In genomic region chr11:117836306-117836705, GRCm38 (mm10) we compare ENCODE assay signal across 9 mouse cellular contexts. TPM values are rescaled to one million over a fixed set of nuclear protein-coding genes. Genes with fewer than 3 reads are reported as not detected.
DNase-seq lines count a peak whose midpoint lies in the region; ATAC-seq lines count a peak whose summit lies in the region.
"Had no signal": no experiment of that assay in that cellular context is flagged by ENCODE, and none has a peak within 500 bp of the region (broad histone marks: within the 10 kb centered on the region; RNA-seq: fewer than 3 reads in every experiment).

No protein-coding gene starts in this region.

- H3K27ac ChIP-seq in embryonic facial prominence, embryonic 12.5 days, result no peak overlapping the region
- no peak overlapping the region for H3K27ac ChIP-seq in intestine, embryonic 14.5 days (ENCODE audit: low read depth)
- H3K27ac ChIP-seq in liver, embryonic 12.5 days, result peak overlapping the region; percentile 93

- peaks cover 13% of the 10 kb centered on the region; the same call in 1 of the 2 replicates for H3K4me1 ChIP-seq in embryonic facial prominence, embryonic 12.5 days
- peaks cover 3% of the 10 kb centered on the region; the same call in 1 of the 2 replicates for H3K4me1 ChIP-seq in intestine, embryonic 14.5 days (replicated peaks; ENCODE audit: control insufficient read depth, insufficient read depth, low read length)
- peaks cover 92% of the 10 kb centered on the region for H3K4me1 ChIP-seq in liver, embryonic 12.5 days

- no peak for ATAC-seq in embryonic facial prominence, embryonic 12.5 days (ENCODE audit: insufficient number of reproducible peaks, insufficient read depth, low FRiP score, low TSS enrichment)
- ATAC-seq in intestine, embryonic 14.5 days (replicated peaks; ENCODE audit: low FRiP score, low TSS enrichment, low read depth), result no peak
- ATAC-seq in liver, embryonic 12.5 days, result no peak

- peak overlapping the region; percentile 38 for H3K4me2 ChIP-seq in embryonic facial prominence, embryonic 12.5 days (replicated peaks)
- H3K4me2 ChIP-seq in intestine, embryonic 14.5 days (ENCODE audit: low read length), result peak overlapping the region; percentile 11; the same call in 1 of the 2 replicates
- H3K4me2 ChIP-seq in liver, embryonic 12.5 days, result peak overlapping the region; percentile 59

- H3K27me3 ChIP-seq in embryonic facial prominence, embryonic 12.5 days, result no peaks in the 10 kb centered on the region
- no peaks in the 10 kb centered on the region for H3K27me3 ChIP-seq in intestine, embryonic 14.5 days (replicated peaks; ENCODE audit: control insufficient read depth, insufficient read depth, low read length)
- no peaks in the 10 kb centered on the region for H3K27me3 ChIP-seq in liver, embryonic 12.5 days (replicated peaks)

- H3K9me3 ChIP-seq in embryonic facial prominence, embryonic 12.5 days, result no peaks in the 10 kb centered on the region
- no peaks in the 10 kb centered on the region for H3K9me3 ChIP-seq in intestine, embryonic 14.5 days (ENCODE audit: control insufficient read depth, low read length)
- no peaks in the 10 kb centered on the region for H3K9me3 ChIP-seq in liver, embryonic 12.5 days (replicated peaks)

- 0 out of 2 replicates have a peak overlapping the region, but pooled peaks have one; percentile 7 for H3K4me3 ChIP-seq in embryonic facial prominence, embryonic 12.5 days
- H3K4me3 ChIP-seq in intestine, embryonic 14.5 days (ENCODE audit: low read depth, low read length), result no peak overlapping the region
- H3K4me3 ChIP-seq in liver, embryonic 12.5 days, result 0 out of 2 replicates have a peak overlapping the region, but pooled peaks have one; percentile 3

- H3K36me3 ChIP-seq in embryonic facial prominence, embryonic 12.5 days, result no peaks in the 10 kb centered on the region
- no peaks in the 10 kb centered on the region for H3K36me3 ChIP-seq in intestine, embryonic 14.5 days (ENCODE audit: control insufficient read depth, insufficient read depth, low read length)
- no peaks in the 10 kb centered on the region for H3K36me3 ChIP-seq in liver, embryonic 12.5 days

- H3K9ac ChIP-seq in embryonic facial prominence, embryonic 12.5 days, result no peak overlapping the region
- H3K9ac ChIP-seq in intestine, embryonic 14.5 days (ENCODE audit: low read length), result no peak overlapping the region
- H3K9ac ChIP-seq in liver, embryonic 12.5 days, result no peak overlapping the region; the same call in 1 of the 2 replicates

- DNase-seq in layer of hippocampus, adult 9-11 months, result peak; percentile 54
- no peak for DNase-seq in layer of hippocampus, postnatal 36 days
- no peak for DNase-seq in intestine, embryonic 14.5 days (ENCODE audit: low spot score)
- DNase-seq in right cerebral cortex, postnatal 14 days, result peak; percentile 36
- no peak for DNase-seq in cerebellum, postnatal 4 days (ENCODE audit: low spot score in 2 of 2)
- DNase-seq in yolk sac, embryonic 10.5 days (ENCODE audit: low spot score), result no peak

- 28% methylated on average over 13 of the region's 13 CpGs for WGBS in embryonic facial prominence, embryonic 12.5 days
- WGBS in intestine, embryonic 14.5 days, result 31% methylated on average over 13 of the region's 13 CpGs
- WGBS in liver, embryonic 12.5 days (ENCODE audit: insufficient replicate concordance), result 25% methylated on average over 13 of the region's 13 CpGs

RNA-seq across cellular contexts. Expression of gene Tk1, which starts 10.4 kb away (rescaled TPM):
- under 1 TPM; 0.88 to 0.97 TPM for total RNA-seq in layer of hippocampus, postnatal 36 days (2021)
- 117 and 129 TPM in 2 replicates for polyA plus RNA-seq in embryonic facial prominence, embryonic 12.5 days (2016; fragmentation: Nextera tagmentation; extraction: Ambion mirVana)
- 159 and 163 TPM in 2 replicates for polyA plus RNA-seq in intestine, embryonic 14.5 days (2014; fragmentation: Nextera tagmentation; extraction: Ambion mirVana)
- polyA plus RNA-seq in liver, embryonic 12.5 days (2016; fragmentation: Nextera tagmentation; extraction: Ambion mirVana), result 145 and 152 TPM in 2 replicates

RNA-seq across cellular contexts. Expression of gene Afmid, which starts 10.6 kb away (rescaled TPM):
- 1 to 10 TPM; 3.8 to 4.0 TPM for total RNA-seq in layer of hippocampus, postnatal 36 days (2021)
- 4.3 and 4.9 TPM in 2 replicates for polyA plus RNA-seq in embryonic facial prominence, embryonic 12.5 days (2016; fragmentation: Nextera tagmentation; extraction: Ambion mirVana)
- polyA plus RNA-seq in intestine, embryonic 14.5 days (2014; fragmentation: Nextera tagmentation; extraction: Ambion mirVana), result 6.6 and 7.0 TPM in 2 replicates
- polyA plus RNA-seq in liver, embryonic 12.5 days (2016; fragmentation: Nextera tagmentation; extraction: Ambion mirVana), result 6.7 TPM in 2 replicates

RNA-seq across cellular contexts. Expression of gene Birc5, which starts 12.7 kb away (rescaled TPM):
- 1 to 10 TPM in 1 of 2 experiments, under 1 TPM in 1; 0.77 to 1.4 TPM for total RNA-seq in layer of hippocampus, postnatal 36 days (2021)
- polyA plus RNA-seq in embryonic facial prominence, embryonic 12.5 days (2016; fragmentation: Nextera tagmentation; extraction: Ambion mirVana), result 312 and 318 TPM in 2 replicates
- polyA plus RNA-seq in intestine, embryonic 14.5 days (2014; fragmentation: Nextera tagmentation; extraction: Ambion mirVana), result 337 and 340 TPM in 2 replicates
- polyA plus RNA-seq in liver, embryonic 12.5 days (2016; fragmentation: Nextera tagmentation; extraction: Ambion mirVana), result 370 and 373 TPM in 2 replicates

RNA-seq across cellular contexts. Expression of gene Tmem235, which starts 24.2 kb away (rescaled TPM):
- under 1 TPM in 1 of 2 experiments, not detected in 1; 0.33 TPM for total RNA-seq in layer of hippocampus, postnatal 36 days (2021)
- polyA plus RNA-seq in embryonic facial prominence, embryonic 12.5 days (2016; fragmentation: Nextera tagmentation; extraction: Ambion mirVana), result not detected in 2 replicates
- polyA plus RNA-seq in intestine, embryonic 14.5 days (2014; fragmentation: Nextera tagmentation; extraction: Ambion mirVana), result not detected in 2 replicates
- polyA plus RNA-seq in liver, embryonic 12.5 days (2016; fragmentation: Nextera tagmentation; extraction: Ambion mirVana), result not detected in 2 replicates
- total RNA-seq: neutrophil, adult 5-6 weeks had no signal

RNA-seq across cellular contexts. Expression of gene Gm20708, which starts 26.8 kb away (rescaled TPM):
- total RNA-seq in layer of hippocampus, postnatal 36 days (2021), result 1 to 10 TPM; 1.5 to 1.7 TPM
- 0.54 and 1.3 TPM in 2 replicates for polyA plus RNA-seq in embryonic facial prominence, embryonic 12.5 days (2016; fragmentation: Nextera tagmentation; extraction: Ambion mirVana)
- polyA plus RNA-seq in intestine, embryonic 14.5 days (2014; fragmentation: Nextera tagmentation; extraction: Ambion mirVana), result 0.83 TPM in 1 of 2 replicates, not detected in the other
- 0.23 and 0.27 TPM in 2 replicates for polyA plus RNA-seq in liver, embryonic 12.5 days (2016; fragmentation: Nextera tagmentation; extraction: Ambion mirVana)

Comparison
In these comparisons a context has a peak if more than half of its experiments do, and no peak if none do; other contexts are left out.
1. DNase-seq: peak in layer of hippocampus, adult 9-11 months (single experiment) and right cerebral cortex, postnatal 14 days (single experiment); none in layer of hippocampus, postnatal 36 days (0 of 2), intestine, embryonic 14.5 days (single experiment), cerebellum, postnatal 4 days (0 of 2) and yolk sac, embryonic 10.5 days (single experiment).
2. Peak in every context shown above with its lines, with median percentiles within 50 percentile points of each other: H3K4me2 ChIP-seq.